Mouse (Mus musculus) embryo, embryonic 11.5 days (tissue): Measurements from ENCODE around the gene Nab1.
"Not testable (repeated sequence)": the region's sequence is repeated elsewhere in the genome, so short reads cannot be mapped to it uniquely, and the experiment has no call there.

ENCODE experiments used
- DNase-seq: peaks from one replicate; pipeline ENCODE4 v3.0.0-alpha.2; 2012; ENCODE audit warnings: low read depth, low spot score

Gene Nab1

DNA sequence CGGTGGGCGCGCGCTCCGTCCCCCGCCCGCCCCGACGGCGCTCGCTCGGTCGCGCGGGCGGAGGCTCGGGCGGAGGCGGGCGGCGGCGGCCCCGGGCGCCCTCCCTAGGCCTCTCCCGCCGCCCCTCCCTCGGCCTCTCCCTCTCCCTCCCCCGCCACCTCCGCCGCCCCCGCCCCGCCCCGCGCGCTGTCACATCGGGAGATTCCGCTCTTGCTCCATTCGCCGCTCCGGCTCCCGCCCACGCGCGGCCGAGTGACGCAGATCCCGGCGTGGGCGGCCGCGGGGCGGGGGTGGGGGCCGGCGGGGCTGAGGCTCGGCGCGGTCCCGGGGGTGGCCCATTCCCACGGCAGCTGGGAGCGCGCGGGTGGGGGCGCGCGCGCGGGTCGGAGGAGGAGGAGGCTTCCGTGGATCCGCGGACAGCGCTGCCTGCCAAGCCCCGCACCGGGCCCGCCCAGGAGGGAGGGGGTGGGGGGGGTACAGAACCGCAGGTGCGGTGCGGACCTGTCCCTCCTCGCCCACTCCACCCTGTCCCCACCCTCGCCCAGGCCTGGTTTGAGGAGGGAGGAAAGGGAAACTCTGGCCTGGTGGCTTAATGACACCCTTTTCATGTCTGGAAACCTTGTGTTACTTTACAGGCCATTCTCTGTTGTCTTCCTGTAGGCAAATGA, at the start of gene Nab1:
TSS of gene Nab1 (minus strand) at position 366 of the 668 bp plus-strand sequence.
- DNase-seq: no peak

DNA sequence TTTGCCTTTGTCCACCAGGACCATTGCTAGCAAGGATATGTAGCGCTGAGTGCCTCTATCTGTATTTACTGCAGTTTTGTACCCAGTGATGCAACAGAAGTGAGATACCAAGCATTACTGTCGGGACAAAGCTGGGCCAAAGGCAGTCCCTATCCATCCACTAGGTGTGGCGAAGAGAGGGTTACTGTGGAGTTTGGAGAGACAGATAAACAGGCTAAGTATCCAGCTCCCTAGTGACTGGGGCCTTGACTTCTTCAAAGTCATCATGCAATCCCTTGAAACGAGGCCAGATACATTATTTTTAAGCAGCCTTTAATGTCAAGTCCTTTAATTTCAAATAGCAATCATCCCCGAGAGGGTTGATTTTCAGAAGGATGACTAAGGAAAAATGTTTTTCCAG, 47.0 kb upstream of the Nab1 start:
- no peak for DNase-seq

DNA sequence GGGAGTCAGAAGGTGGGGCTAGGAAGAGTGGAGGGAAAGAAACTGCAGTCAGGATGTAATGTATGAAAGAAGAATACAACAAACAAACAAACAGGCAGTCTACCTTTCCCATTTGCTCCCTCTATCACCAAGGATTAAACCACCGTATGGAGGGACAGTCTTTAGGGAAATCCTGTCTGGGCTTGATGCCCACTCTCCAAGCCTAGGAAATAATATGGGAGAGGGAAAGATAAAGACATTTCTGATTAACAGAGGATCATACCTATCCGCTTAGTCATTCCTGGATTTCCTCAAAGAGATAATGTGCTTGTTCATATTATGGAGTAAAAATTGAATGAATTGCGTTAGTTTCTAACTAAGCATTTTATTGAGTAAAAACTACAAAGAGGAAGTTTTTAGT, 46.3 kb upstream of the Nab1 start:
- no peak for DNase-seq

DNA sequence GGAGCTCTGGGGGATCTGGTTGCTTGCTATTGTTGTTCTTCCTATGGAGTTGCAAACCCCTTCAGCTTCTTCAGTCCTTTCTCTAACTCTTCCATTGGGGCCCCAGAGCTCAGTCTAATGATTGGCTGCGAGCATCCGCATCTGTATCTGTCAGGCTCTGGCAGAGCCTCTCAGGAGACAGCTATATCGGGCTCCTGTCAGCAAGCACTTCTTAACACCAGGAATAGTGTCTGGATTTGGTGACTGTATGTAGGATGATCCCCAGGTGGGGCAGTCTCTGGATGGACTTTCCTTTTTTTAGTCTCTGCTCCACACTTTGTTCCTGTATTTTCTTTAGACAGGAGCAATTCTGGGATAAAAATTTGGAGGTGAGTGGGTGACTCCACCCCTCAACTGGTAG, 39.6 kb upstream of the Nab1 start:
- DNase-seq: not testable (repeated sequence)

DNA sequence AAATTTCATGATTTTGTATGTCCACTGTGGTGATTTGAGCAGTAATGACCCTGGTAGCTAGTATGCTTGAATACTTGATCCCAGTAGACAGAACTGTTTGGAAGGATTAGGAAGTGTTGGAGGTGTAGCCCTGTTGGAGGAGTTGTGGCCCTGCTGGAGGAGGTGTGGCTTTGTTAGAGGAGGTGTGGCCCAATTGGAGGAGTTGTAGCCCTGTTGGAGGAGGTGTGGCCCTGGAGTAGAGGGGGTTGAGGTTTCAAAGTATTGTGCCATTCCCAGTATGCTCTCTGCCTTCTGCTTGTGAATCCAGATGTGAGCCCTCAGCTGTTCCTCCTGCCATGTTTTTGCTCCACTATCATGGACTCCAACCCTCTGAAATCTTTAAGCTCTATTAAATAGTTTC, 29.5 kb upstream of the Nab1 start:
- DNase-seq: no peak

DNA sequence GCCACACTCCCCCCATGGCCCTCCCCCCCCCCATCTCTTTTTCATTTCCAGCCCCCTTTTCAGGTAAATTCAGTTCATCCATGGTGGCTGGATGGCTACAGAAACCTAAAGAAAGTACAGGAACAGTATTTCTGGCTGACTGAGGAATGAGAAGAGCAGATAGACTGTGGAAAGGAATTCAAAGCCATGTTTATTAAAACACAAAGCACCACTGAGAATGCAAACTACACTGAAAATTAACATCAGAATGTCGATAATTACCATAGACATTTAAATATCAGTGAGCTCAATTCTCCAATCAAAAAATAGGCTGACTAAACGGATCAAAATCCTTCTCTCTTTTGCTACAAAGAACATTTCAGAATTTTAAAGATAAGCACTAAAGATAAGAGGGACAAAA, 27.2 kb upstream of the Nab1 start:
- no peak for DNase-seq

DNA sequence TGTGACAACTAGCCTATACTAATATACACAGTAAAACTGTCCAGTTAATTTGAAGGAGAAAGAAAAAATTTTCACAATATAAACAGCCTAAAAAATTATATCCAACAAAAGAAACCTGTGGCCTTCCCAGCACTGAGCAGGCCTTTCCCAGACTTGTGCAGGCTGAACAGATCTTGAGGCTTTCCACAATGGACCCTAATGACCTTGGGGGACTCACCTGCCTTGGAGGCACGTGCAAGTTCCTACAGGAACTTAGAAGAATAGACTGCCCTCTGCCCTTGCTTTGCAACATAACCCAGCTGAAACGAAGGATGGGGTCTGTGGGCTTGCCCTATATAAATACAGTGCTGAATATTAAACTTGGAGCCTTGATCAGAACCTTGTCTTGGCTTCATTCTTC, 26.8 kb upstream of the Nab1 start:
- no peak for DNase-seq

DNA sequence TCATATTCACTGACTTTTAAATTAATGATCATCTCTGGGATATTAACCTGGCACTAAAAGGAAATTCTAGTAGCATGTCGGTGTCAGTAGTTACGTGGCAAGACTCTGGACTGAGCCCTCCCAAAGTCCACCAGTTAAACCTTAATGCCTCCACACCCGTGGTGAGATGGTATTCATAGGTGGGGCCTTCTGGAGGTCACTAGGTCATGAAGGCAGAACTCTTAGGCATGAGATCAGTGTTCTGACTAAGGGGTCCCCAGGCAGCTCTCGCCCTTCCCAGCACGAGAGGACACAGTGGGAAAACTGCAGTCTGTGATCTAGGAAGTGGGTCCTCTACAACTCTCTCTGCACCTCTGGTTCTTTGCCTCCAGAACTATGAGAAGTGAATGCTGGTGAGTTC, 24.2 kb upstream of the Nab1 start:
- DNase-seq: no peak

DNA sequence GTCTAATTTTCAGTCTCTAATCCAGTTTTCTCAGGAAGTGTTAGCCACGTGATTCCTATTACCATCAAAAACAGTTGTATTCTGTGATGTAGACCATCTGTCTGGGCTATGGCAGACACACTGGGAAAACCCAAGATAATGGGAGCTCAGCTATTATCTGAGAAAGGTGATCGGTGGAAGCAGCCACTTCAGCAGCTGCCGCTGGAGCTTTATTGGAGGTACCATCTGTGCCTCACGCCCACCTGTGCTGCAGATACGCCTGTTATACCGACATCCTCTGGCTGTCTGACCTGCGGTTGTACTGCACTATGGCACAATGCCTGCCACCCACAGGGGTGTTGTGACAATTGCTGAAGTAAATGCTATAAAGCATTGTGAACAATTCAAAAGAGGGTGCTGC, 23.7 kb upstream of the Nab1 start:
- no peak for DNase-seq

DNA sequence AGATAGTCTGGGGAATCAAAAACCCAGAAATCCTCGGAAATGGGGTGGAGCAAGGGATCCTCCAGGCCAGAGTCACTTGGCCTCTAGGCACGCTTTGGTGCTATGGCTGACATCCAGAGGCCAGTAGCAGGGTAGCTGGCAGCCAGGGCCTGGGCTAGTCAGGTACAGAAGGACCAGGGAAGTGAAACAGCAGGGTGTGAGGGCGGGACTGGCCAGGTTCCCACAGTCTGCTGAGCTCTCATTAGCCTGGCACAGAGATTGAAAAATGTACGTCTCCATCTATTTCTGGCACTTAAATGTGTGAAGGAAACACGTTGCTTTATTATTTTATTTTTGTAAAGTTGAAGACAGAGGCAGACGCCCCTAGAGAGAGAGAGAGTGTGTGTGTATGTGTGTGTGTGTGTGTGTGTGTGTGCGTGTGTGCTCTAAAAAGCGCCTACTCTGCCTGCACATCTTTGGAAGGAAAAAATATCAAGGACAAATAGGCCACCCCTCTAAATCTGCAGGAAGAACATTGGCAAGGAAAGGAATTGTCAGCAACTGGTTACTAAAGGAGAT, 21.0 kb upstream of the Nab1 start:
- DNase-seq: no peak

DNA sequence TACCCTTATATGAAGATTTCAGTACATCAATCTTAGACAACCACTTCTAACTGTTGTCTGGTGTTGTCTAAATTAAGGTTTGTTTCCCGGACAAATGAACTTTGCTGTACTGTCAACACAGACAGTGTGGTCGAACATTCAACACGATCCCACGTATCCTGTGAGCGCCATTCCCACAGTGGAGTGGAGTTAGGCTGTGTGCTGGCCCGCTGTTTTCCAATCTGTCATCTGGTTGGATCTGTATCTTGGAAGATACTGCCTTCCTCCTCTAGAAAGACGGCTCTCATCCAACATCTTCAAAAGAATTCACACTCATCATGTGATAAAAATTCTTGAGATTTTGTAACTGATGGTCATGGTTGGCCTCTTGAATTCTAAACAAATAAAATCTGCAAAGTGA, 19.7 kb upstream of the Nab1 start:
- no peak for DNase-seq

DNA sequence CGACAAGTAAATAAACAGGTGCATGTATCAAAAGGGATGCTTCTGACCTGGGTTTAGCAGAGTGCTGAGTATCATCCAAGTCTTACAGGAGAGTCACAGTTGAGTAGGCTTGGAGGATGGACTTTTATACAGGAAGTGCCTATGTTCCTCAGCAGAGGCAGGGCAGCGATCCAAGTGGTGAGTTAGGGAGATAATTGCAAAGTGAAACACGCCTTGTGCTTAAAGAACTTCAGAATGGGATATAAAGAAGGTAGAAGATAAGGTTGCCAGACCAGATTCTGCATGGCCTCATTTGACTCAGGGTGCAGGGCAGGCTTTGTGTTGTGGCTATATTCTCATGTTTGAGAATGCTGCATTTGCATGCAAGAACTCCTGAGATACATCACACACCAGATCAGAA, 14.8 kb upstream of the Nab1 start:
- no peak for DNase-seq

DNA sequence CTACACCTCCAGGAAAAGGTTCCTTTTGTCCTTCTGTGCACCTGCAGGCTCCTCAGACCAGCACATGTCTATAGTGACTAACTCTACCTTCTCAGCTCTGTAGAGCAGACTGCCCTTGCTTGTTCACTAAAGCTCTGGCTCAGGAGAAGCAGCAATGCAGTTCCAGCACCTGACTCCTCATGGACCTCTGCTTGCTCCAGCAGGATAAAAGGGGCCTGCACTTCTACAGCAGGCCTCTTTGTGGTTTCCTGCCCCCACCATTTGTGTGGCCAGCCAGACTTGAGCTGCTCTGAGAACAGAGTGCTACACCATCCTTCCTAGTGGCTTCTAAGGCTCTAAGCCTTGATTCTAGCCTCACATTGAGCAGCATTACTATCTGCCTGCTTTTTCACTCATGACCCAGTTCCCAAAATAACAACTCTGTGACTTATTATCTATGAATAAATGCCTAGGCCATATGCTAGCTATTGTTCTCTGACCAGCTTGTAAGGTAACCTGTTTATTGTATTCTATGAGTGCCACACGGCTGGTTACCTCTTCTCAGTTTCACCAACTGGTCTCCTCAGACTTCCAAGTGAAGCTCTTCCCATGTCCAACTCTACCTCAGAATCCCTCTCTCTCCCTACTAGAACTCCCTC, 11.4 kb upstream of the Nab1 start:
- no peak for DNase-seq

DNA sequence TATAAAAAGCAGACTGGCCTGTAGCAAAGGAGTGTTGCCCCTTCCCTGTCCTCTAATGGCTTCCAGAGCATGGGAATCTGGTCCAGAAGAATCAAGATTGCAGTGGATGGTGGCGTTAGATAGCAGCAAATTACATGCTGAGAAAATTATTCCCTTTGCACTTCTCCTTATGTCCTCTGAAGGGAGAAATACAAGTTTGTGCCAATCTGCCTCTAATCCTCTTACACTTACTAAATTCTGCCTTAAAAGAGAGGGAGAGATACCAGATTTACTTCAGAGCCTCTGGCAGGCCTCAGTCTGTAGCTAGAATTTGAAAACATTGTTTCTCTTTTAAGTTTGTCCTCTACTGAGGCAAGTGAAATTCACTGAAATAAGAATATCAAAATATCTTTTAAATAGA, 5.7 kb upstream of the Nab1 start:
- DNase-seq: no peak

DNA sequence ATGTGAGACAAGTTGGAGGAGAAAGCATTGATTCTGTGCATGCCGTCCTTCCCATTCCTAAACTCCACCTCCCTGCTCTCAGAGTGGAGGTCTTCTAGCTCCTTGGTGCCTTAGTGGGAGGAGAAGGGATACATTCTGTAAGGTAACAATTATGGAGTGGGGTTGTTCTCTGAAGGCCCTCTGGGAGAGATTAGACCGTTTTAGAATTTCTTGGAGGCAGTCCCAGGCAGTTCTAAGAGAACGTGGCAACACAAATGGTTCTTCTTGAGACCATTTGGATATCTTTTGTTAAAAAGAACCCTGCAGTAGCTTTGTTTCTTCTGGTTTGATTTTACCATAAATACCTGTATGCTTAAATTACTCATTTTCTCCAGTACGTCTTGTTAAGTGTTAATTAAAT, 1.8 kb upstream of the Nab1 start:
- DNase-seq: no peak

DNA sequence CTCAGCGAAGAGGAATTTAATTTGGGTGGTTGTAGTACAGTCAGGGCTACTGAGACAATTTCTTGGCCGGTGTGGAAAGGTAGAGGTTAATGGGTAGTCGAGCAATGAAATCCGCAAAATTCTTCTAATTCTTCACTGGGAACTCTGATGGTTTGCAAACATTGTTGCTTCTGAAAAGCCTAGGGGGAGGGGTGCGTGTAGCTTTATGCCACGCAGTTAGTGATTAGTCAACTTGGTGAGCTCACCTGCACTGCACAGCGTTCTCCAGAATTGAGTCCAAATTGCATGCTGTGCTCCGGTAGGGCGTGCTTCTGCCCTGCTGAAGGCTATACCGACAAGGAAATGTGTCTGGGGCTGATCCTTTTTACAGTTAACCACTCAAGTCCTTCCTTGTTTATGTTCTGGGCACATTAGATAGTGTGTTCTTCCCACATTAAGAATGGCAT, 1.2 kb upstream of the Nab1 start:
- DNase-seq: no peak

DNA sequence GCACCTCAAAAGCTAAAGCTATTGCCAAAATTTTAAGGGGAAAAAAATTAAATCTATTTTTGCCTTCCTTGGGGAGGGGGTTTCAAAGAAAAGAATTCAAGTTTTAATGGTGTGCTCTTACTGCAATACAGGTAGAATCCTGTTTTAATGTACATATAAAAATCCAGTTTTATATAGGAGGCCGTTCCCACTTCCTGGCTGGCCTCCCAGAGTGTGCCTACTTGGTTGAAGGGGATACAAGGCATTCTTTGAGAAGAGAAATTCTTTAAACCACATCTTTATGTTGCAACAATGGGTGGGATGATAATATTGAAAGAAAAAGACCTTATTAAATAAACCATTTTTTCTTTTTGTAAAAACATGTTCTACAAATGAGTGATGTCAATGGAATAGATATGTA, 611 bp upstream of the Nab1 start:
- DNase-seq: no peak

DNA sequence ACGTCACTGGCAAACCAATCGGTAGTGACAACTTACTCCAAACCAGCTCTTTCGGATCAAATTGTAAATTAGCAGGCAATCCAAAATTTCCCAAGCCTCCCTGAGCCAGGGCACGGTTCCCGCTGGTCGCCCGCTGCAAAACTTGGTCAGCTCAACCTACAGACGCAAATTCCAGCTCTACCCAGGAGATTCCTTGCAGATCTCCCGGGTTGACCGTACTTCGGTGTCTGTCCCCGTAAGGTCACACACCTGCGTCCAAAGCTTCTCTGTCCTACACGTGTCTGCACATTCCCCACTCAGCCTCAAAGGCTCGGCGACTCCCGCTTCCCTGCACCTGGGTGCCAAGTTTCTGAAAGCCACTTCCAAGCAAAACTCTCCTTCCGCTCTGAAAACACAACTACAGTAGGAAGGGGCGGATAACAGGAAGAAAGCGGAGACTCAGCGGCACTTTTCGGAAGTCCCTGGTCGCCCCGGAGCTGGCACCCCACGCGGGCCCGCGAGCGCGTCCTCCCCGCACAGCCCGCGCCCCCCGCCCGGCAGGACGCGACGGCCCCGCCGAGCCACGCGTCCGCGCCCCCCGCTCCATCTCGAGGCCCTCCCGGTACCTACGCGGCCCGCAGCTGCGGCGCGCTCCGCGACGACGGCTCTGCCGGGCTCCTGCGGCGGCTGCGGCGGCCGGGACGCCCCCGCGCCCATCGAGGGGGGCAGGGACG, 722 bp downstream of the Nab1 start:
- no peak for DNase-seq

DNA sequence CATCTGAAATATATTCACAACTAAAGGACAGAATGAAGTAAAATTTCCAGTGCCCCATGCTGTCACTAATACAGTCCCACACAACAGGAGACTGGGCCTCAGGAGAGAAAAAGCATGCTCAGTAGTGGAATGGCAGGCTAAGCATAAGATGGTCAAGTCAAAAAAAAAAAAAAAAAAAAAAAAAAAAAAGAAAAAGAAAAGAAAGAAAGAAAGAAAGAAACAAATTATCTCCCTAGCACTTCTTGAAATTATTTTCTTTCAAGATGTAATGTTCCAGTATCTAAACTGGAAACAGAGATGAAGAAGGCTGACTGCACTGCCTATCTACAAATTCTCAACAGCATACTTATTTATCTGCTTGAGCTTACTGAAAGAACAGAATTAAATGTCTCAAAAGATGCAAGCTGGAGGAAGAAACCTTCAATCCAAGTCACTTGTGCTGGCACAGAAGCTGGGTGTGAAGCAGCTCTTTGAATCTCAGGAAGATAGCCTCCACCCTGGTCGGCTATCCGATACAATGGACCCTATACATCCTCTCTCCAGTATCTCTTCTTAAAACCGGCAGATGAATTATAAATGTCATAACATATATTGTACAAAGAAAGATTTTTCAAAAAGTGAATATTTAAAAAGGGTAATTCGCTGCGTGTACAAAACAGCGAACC, 1.6 kb downstream of the Nab1 start:
- no peak for DNase-seq

DNA sequence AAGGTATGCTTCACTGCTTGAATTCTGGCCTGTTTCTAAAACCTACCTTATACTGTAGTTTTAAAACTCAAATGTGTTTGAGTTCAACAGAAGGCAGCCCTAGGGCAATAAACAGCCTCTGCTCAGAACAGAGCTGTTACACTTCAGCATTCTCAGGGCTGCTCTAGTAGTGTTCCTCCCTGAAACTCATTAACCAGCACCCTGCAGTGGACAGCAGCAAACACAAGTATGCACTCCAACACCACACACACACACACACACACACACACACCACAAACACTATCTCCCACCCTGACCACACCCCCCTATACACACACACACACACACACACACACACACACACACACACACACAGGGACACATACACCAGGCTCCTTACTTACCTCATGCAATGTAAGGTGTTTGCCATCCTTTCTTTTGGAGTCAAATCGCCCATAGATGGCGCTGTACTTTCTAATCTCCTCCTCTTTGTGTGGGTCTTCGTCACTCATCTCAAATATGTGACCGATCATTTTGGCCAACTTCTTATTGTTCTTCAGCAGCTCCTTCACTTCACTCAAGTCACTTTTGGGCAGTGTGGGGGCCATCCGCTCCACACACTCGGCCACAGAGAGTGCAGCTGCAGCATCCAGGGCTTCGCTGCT, 10.8 kb downstream of the Nab1 start:
- DNase-seq: no peak

DNA sequence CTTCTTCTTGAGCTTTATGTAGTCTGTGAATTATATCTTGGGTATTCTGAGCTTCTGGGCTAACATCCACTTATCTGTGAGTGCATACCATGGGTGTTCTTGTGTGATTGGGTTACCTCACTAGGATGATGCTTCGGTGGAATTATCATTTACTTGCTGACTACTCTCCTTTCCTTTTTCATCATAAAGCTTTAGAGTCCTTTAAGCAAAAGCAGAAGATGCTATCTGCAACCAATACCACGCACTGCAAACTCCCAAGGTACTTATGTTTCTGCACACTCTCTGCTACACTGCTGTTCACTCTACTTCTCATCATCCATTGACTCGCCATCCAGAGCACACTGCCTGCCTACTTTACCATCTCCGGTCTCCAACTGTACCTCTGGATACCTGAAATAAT, 15.5 kb downstream of the Nab1 start:
- no peak for DNase-seq

DNA sequence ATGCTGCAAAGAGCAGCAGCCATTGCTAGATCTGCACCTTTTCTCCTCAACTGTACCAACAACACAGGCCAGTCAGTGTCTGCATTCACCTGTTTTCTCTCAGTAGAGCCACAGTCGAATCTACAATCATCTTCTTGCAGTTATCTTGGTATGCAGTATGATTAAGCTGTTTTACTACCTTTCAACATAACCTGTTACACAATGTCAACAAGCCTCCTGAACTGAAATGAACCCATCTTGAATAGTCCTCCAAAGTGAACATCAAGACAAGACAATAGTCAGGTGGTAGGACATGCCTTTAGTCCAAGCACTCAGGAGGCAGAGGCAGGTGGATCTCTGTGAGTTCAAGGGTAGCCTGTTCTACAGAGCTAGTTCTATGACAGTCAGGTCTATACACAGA, 26.2 kb downstream of the Nab1 start:
- DNase-seq: no peak
